Mouse (Mus musculus) heart, embryonic 13.5 days (tissue): ENCODE measurements around the gene Gm49711. TPM values are rescaled to one million over a fixed set of nuclear protein-coding genes. Genes with fewer than 3 reads are reported as not detected.
A peak's percentile ranks its signal among the peaks of the same experiment; 100 is the strongest.

Source experiments
- ATAC-seq: fragments of 200-750 bp; cut with Nextera tagmentation; 2 replicates; pipeline ENCODE4 v1.8.0; 2017; ENCODE audit warnings: moderate TSS enrichment; ENCODE audit not compliant: insufficient number of reproducible peaks, low FRiP score, low TSS enrichment; ENCODE audit errors: extremely low read depth
- H3K27ac ChIP-seq: fragments of 300-500 bp; sonication (generic); replicated peaks from 2 replicates; pipeline ENCODE4 v1.5.1; 2015; ENCODE audit warnings: moderate library complexity, mild to moderate bottlenecking, inconsistent platforms
- H3K27me3 ChIP-seq: fragments of 300-500 bp; sonication (generic); replicated peaks from 2 replicates; pipeline ENCODE4 v1.6.1; 2015; ENCODE audit warnings: mild to moderate bottlenecking, inconsistent platforms
- H3K36me3 ChIP-seq: fragments of 300-500 bp; sonication (generic); 2 replicates; pipeline ENCODE4 v1.6.1; 2015; ENCODE audit warnings: mild to moderate bottlenecking, inconsistent platforms
- H3K4me1 ChIP-seq: fragments of 300-500 bp; sonication (generic); 2 replicates; pipeline ENCODE4 v1.6.1; 2015; ENCODE audit warnings: inconsistent platforms
- H3K4me2 ChIP-seq: fragments of 300-500 bp; sonication (generic); 2 replicates; pipeline ENCODE4 v1.6.1; 2015; ENCODE audit warnings: inconsistent platforms, mild to moderate bottlenecking, moderate library complexity
- H3K4me3 ChIP-seq: fragments of 300-500 bp; sonication (generic); 2 replicates; pipeline ENCODE4 v1.5.1; 2015; ENCODE audit warnings: moderate library complexity, mild to moderate bottlenecking, inconsistent platforms
- H3K9ac ChIP-seq: fragments of 300-500 bp; sonication (generic); 2 replicates; pipeline ENCODE4 v1.6.1; 2015; ENCODE audit warnings: inconsistent platforms, mild to moderate bottlenecking, moderate library complexity
- H3K9me3 ChIP-seq: fragments of 300-500 bp; sonication (generic); 2 replicates; pipeline ENCODE4 v1.6.1; 2016; ENCODE audit warnings: inconsistent platforms
- WGBS: fragments of 180-500 bp; shearing (Covaris S2); methylation state at CpG from one replicate; pipeline ENCODE4 v1.1.7; 2015; ENCODE audit warnings: mixed read lengths; 5-methylcytosine and 5-hydroxymethylcytosine counted together
- polyA plus RNA-seq: library from polyadenylated mRNA; unstranded; fragments of >200 nt; fragmentation: Nextera tagmentation; extraction: Ambion mirVana; gene quantifications from 2 replicates; pipeline ENCODE4 v1.2.1, GENCODE M21; 2015

Gm49711 gene
- polyA plus RNA-seq, 1 experiment from 2014 or later, result 0.25 TPM

DNA sequence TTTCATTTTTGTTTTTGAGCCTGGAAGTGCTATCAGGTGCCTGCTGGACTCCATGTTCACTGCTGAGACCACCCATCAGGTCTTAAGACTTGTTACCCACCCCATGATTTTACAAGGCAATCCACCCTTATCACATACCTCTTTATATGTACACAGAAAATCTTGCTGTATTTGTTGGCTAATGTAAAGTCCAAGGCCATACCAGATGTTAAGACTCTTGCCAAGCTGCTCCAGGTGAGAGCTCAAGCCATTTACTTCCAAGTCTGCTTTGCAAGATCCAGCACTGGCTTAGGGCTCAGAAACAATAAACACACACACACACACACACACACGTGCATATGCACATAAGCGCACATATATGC is 90.2 kb downstream of the Gm49711 start:
- Histone ChIP-seq H3K27ac (no peak overlapping the region), H3K4me2 (no peak overlapping the region), H3K9ac (no peak overlapping the region), H3K4me1 (no peaks in the 10 kb centered on the region), H3K9me3 (no peaks in the 10 kb centered on the region), H3K27me3 (no peaks in the 10 kb centered on the region), H3K4me3 (no peak overlapping the region), H3K36me3 (no peaks in the 10 kb centered on the region)
- WGBS, result 79% methylated on average over 2 of the region's 2 CpGs
- no peak for ATAC-seq

DNA sequence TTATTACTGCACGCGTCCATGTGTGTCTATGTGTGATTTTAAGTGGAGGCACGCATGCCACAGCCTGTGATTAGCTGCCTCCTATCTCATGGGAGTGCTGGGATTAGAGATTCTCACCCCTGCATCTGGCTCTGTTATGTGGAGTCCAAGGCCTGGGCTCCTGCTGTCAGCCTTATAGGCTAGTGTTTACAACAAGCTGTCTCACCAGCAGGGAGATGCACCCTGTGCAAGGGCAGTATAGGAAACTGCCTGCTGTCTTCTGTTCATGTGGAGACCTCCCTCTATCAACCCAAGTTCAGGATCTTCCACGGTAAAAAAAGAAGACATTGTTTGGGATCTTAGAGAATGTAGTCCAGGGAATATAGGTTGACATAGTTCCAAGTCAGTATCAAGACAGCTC is 92.9 kb downstream of the Gm49711 start:
- no peak overlapping the region for H3K27ac ChIP-seq
- whole genome bisulfite sequencing, result 56% methylated on average over 4 of the region's 4 CpGs
- no peaks in the 10 kb centered on the region for H3K36me3 ChIP-seq
- peaks cover 3% of the 10 kb centered on the region for H3K27me3 ChIP-seq
- H3K9ac ChIP-seq, result no peak overlapping the region
- ATAC-seq, result no peak
- no peaks in the 10 kb centered on the region for H3K4me1 ChIP-seq
- no peak overlapping the region for H3K4me3 ChIP-seq
- no peaks in the 10 kb centered on the region for H3K9me3 ChIP-seq
- H3K4me2 ChIP-seq, result no peak overlapping the region

GRCm38 (mm10) chr16:92158021-92158455 is 99.9 kb downstream of the Gm49711 start:
- Histone ChIP-seq H3K27me3 (peaks cover 10% of the 10 kb centered on the region), H3K36me3 (no peaks in the 10 kb centered on the region), H3K4me3 (peak overlapping the region; percentile 62), H3K9me3 (no peaks in the 10 kb centered on the region), H3K9ac (peak overlapping the region; percentile 81), H3K27ac (peak overlapping the region; percentile 26; the same call in 1 of the 2 replicates), H3K4me2 (peak overlapping the region; percentile 93), H3K4me1 (peaks cover 12% of the 10 kb centered on the region)
- no peak for ATAC-seq
- WGBS, result 5% methylated on average over 14 of the region's 14 CpGs

DNA sequence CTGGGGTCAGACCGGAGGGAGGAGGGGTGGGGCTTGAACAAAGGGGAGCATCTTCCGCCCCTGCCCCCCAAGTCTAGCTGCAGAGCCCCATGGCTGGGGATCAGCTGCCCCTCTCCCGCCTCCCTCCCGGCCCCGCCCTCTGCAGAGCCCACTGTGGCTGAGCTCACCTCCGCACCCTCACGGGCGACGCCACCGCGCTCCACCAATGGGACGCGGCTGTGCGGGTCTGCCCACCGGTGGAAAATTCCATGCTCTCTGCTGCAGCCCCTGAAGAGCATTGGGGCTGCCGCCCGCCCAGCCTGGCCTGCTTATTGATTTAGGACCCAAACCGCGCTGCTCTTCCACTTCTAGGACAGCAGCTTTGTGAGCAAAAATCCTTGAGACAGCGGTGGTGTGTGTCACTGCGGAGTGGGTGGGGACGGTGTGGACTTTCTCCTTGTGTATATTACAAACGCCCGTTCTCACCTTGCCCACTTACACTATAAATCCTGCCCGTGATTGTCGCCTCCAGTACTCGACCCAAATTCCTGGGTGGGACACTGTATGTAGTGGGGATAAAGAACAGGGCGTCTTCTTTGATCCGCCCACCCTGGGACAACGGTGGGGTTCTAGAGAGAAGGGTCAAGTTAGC is 100.5 kb downstream of the Gm49711 start:
- peak; percentile 85 for ATAC-seq
- H3K4me3 ChIP-seq, result peak overlapping the region; percentile 62
- WGBS, result 3% methylated on average over 30 of the region's 30 CpGs
- no peaks in the 10 kb centered on the region for H3K36me3 ChIP-seq
- peak overlapping the region; percentile 26; the same call in 1 of the 2 replicates for H3K27ac ChIP-seq
- peak overlapping the region; percentile 93 for H3K4me2 ChIP-seq
- peaks cover 10% of the 10 kb centered on the region for H3K27me3 ChIP-seq
- peak overlapping the region; percentile 81 for H3K9ac ChIP-seq
- peaks cover 12% of the 10 kb centered on the region for H3K4me1 ChIP-seq
- H3K9me3 ChIP-seq, result no peaks in the 10 kb centered on the region

GRCm38 (mm10) chr16:92159114-92159513 is 101.0 kb downstream of the Gm49711 start:
- H3K27me3 ChIP-seq, result peaks cover 10% of the 10 kb centered on the region
- no peaks in the 10 kb centered on the region for H3K36me3 ChIP-seq
- no peak overlapping the region for H3K27ac ChIP-seq
- H3K9ac ChIP-seq, result peak overlapping the region; percentile 81
- peak overlapping the region; percentile 62 for H3K4me3 ChIP-seq
- peaks cover 12% of the 10 kb centered on the region for H3K4me1 ChIP-seq
- ATAC-seq, result no peak
- H3K4me2 ChIP-seq, result peak overlapping the region; percentile 93
- no peaks in the 10 kb centered on the region for H3K9me3 ChIP-seq
- WGBS, result 29% methylated on average over 6 of the region's 6 CpGs

DNA sequence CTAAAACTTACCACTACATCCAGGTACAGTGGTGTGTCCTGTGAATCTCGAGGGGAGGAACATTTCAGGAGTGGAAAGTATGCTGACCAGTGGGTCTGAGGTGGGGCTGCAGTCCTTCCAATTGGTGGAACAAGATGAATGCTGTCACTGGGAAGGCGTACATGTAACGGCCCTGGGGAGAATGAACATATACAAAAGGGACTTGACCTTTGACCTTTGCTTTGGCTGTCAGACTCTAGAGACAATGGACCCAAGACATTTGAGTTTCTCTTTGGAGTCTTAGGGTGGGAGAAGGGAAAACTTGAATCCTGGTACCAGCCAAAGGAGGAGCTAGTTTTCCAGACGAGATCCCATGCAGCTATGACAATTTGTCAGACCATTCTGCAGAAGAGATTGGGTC is 104.2 kb downstream of the Gm49711 start:
- peaks cover 12% of the 10 kb centered on the region for H3K4me1 ChIP-seq
- no peaks in the 10 kb centered on the region for H3K36me3 ChIP-seq
- no peak for ATAC-seq
- H3K27ac ChIP-seq, result no peak overlapping the region
- no peaks in the 10 kb centered on the region for H3K9me3 ChIP-seq
- H3K4me2 ChIP-seq, result no peak overlapping the region
- H3K4me3 ChIP-seq, result no peak overlapping the region
- no peak overlapping the region for H3K9ac ChIP-seq
- 73% methylated on average over 4 of the region's 4 CpGs for WGBS
- H3K27me3 ChIP-seq, result no peaks in the 10 kb centered on the region

GRCm38 (mm10) chr16:92163545-92163944 is 105.4 kb downstream of the Gm49711 start:
- Histone ChIP-seq H3K4me2 (no peak overlapping the region), H3K27ac (no peak overlapping the region), H3K27me3 (no peaks in the 10 kb centered on the region), H3K4me3 (no peak overlapping the region), H3K36me3 (no peaks in the 10 kb centered on the region), H3K9ac (no peak overlapping the region), H3K9me3 (peaks cover 7% of the 10 kb centered on the region), H3K4me1 (peaks cover 7% of the 10 kb centered on the region)
- 71% methylated on average over 4 of the region's 4 CpGs for WGBS
- ATAC-seq, result no peak

- peaks cover 2% of the 10 kb centered on the region for H3K9me3 ChIP-seq
- peaks cover 5% of the 10 kb centered on the region for H3K4me1 ChIP-seq
- no peak overlapping the region for H3K27ac ChIP-seq
- 72% methylated on average over 1 of the region's 1 CpGs for WGBS
- H3K9ac ChIP-seq, result no peak overlapping the region
- H3K27me3 ChIP-seq, result no peaks in the 10 kb centered on the region
- no peak overlapping the region for H3K4me3 ChIP-seq
- H3K36me3 ChIP-seq, result no peaks in the 10 kb centered on the region
- H3K4me2 ChIP-seq, result no peak overlapping the region
- no peak for ATAC-seq
Observed at GRCm38 (mm10) chr16:92176052-92176451, 117.9 kb downstream of the Gm49711 start.

DNA sequence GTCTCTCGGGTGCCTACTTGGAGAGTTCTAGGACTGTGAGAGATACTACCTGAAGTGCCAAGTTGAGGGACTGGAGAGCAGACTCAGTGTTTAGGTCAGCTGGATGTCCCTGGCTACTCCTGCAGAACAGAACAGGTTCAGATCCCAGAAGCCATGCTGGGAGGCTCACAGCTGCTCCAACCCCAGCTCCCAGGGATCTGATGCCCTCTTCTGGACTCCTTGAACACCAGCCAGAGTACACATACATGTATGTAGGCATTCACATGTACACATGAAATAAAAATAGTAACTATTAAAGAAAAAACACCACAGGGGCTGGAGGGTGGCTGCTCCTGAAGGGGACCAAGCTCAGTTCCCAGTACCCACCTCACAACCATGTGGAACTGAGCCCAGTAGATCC is 119.6 kb downstream of the Gm49711 start:
- H3K4me3 ChIP-seq, result no peak overlapping the region
- no peaks in the 10 kb centered on the region for H3K36me3 ChIP-seq
- no peak for ATAC-seq
- no peak overlapping the region for H3K4me2 ChIP-seq
- no peaks in the 10 kb centered on the region for H3K9me3 ChIP-seq
- no peak overlapping the region for H3K27ac ChIP-seq
- 90% methylated on average over 1 of the region's 1 CpGs for WGBS
- peaks cover 5% of the 10 kb centered on the region for H3K4me1 ChIP-seq
- no peak overlapping the region for H3K9ac ChIP-seq
- H3K27me3 ChIP-seq, result no peaks in the 10 kb centered on the region

GRCm38 (mm10) chr16:92179306-92179705 is 121.2 kb downstream of the Gm49711 start:
- Histone ChIP-seq H3K4me3 (no peak overlapping the region), H3K9me3 (no peaks in the 10 kb centered on the region), H3K27me3 (no peaks in the 10 kb centered on the region), H3K4me2 (no peak overlapping the region), H3K27ac (no peak overlapping the region), H3K36me3 (no peaks in the 10 kb centered on the region), H3K4me1 (peaks cover 11% of the 10 kb centered on the region), H3K9ac (no peak overlapping the region)
- no peak for ATAC-seq
- WGBS, result 71% methylated on average over 8 of the region's 8 CpGs

- no peaks in the 10 kb centered on the region for H3K9me3 ChIP-seq
- WGBS, result 18% methylated on average over 4 of the region's 4 CpGs
- no peaks in the 10 kb centered on the region for H3K36me3 ChIP-seq
- peaks cover 11% of the 10 kb centered on the region for H3K4me1 ChIP-seq
- no peak overlapping the region for H3K4me2 ChIP-seq
- no peak overlapping the region for H3K9ac ChIP-seq
- no peaks in the 10 kb centered on the region for H3K27me3 ChIP-seq
- ATAC-seq, result no peak
- no peak overlapping the region for H3K27ac ChIP-seq
- no peak overlapping the region for H3K4me3 ChIP-seq
Observed at GRCm38 (mm10) chr16:92183477-92183876, 125.4 kb downstream of the Gm49711 start.

DNA sequence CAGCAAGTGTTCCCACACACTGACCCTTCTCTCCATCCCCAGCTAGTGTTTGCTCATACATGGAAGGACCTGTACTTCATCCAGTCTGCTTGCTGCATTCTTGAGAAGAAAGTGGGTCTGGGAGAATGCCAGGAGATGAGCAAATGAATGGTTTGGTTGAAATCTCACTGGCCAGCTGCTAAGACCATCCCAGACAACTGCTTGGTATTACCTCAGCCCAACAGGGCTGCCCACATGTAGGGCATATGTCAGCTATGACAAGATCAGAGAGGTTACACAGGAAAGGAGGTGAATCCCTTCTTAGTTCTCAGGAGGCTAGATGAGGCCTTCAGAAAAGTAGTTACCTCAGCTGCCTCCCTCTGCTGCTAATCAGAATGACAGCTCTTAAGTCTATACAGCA is 132.5 kb downstream of the Gm49711 start:
- H3K36me3 ChIP-seq, result no peaks in the 10 kb centered on the region
- H3K4me1 ChIP-seq, result no peaks in the 10 kb centered on the region
- ATAC-seq, result no peak
- no peaks in the 10 kb centered on the region for H3K27me3 ChIP-seq
- H3K4me2 ChIP-seq, result no peak overlapping the region
- no peak overlapping the region for H3K27ac ChIP-seq
- no peak overlapping the region for H3K9ac ChIP-seq
- no peak overlapping the region for H3K4me3 ChIP-seq
- H3K9me3 ChIP-seq, result peaks cover 5% of the 10 kb centered on the region; the same call in 1 of the 2 replicates
